Mouse (Mus musculus) embryo, embryonic 10.5 days (tissue): ENCODE data around the gene Ran.
A peak's percentile ranks its signal among the peaks of the same experiment; 100 is the strongest.

Source experiments
- DNase-seq: peaks from one replicate; pipeline ENCODE4 v3.0.0-alpha.2; 2015; ENCODE audit warnings: low spot score

Gene Ran

GRCm38 (mm10) chr5:129015020-129015419, 4.8 kb upstream of the Ran start:
- DNase-seq = no peak

GRCm38 (mm10) chr5:129015540-129015939, 4.3 kb upstream of the Ran start:
- DNase-seq = no peak

- no peak for DNase-seq
Observed at GRCm38 (mm10) chr5:129016370-129016769, 3.5 kb upstream of the Ran start.

- no peak for DNase-seq
Observed at GRCm38 (mm10) chr5:129018782-129019489, 933 bp upstream of the Ran start.

GRCm38 (mm10) chr5:129020300-129020668, 415 bp downstream of the Ran start:
- DNase-seq = no peak

GRCm38 (mm10) chr5:129020731-129021130, 862 bp downstream of the Ran start:
- DNase-seq = no peak

- peak; percentile 35 for DNase-seq
Observed at GRCm38 (mm10) chr5:129025048-129025447, 5.2 kb downstream of the Ran start.

GRCm38 (mm10) chr5:129025725-129026124, 5.9 kb downstream of the Ran start:
- no peak for DNase-seq

- DNase-seq = no peak
Observed at GRCm38 (mm10) chr5:129026171-129026570, 6.3 kb downstream of the Ran start.

GRCm38 (mm10) chr5:129026637-129027036, 6.8 kb downstream of the Ran start:
- DNase-seq = no peak

GRCm38 (mm10) chr5:129029131-129029723, 9.4 kb downstream of the Ran start:
- no peak for DNase-seq

- DNase-seq = no peak
Observed at GRCm38 (mm10) chr5:129036678-129037077, 16.8 kb downstream of the Ran start.

- no peak for DNase-seq
Observed at GRCm38 (mm10) chr5:129037739-129038138, 17.9 kb downstream of the Ran start.

- DNase-seq = peak; percentile 17
Observed at GRCm38 (mm10) chr5:129045641-129046580, 26.0 kb downstream of the Ran start.

- peak; percentile 67 for DNase-seq
Observed at GRCm38 (mm10) chr5:129049372-129049771, 29.5 kb downstream of the Ran start.

GRCm38 (mm10) chr5:129051910-129052309, 32.0 kb downstream of the Ran start:
- DNase-seq = no peak

- DNase-seq = peak; percentile 59
Observed at GRCm38 (mm10) chr5:129052636-129053355, 32.9 kb downstream of the Ran start.

GRCm38 (mm10) chr5:129054675-129055284, 34.9 kb downstream of the Ran start:
- DNase-seq = no peak

- peak; percentile 19 for DNase-seq
Observed at GRCm38 (mm10) chr5:129059116-129059515, 39.2 kb downstream of the Ran start.

GRCm38 (mm10) chr5:129061579-129061978, 41.7 kb downstream of the Ran start:
- peak; percentile 87 for DNase-seq

GRCm38 (mm10) chr5:129063037-129063791, 43.3 kb downstream of the Ran start:
- peak; percentile 89 for DNase-seq
